Mouse (Mus musculus) urinary bladder, postnatal 25 days (tissue): ENCODE measurements around the gene Haus7.
"Not testable (repeated sequence)": the region's sequence is repeated elsewhere in the genome, so short reads cannot be mapped to it uniquely, and the experiment has no call there.

Experiments used
- DNase-seq: peaks from one replicate; pipeline ENCODE4 v3.0.0; 2022; ENCODE audit warnings: low spot score

Gene Haus7

DNA sequence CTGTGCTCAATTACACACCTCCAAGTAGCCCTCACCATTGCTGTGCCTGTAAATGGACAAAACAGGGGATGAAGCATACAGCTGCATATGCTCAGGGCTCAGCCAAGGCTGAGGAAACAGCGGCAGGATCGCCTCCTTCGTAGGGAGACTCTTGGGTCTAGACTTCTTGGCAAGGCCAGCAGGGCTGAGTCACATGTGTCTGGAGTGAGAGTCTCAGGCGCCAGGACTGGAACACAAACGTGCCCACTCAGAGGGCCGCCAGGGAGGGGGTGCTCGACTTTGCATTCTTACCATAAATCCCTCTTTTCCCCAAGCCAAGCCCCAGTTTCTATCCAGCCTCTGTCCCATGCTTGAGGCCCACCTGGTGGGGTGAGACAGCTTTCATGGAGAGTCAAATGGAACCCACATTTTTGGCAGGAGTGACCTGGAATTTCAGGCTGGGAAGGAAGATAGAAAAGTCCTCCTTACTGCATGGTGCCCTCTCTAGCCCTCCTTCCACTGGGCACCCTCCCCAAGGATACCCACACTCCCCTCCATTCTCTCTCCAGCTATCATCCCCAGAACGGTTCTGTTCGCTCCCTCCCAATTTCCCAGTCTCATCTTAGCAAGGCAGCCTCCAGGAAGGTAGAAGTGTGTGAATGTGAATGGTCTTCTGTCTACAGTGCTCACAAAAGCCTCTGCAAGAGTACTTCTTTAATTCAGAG lies 6.8 kb upstream of the Haus7 start:
- DNase-seq = no peak

DNA sequence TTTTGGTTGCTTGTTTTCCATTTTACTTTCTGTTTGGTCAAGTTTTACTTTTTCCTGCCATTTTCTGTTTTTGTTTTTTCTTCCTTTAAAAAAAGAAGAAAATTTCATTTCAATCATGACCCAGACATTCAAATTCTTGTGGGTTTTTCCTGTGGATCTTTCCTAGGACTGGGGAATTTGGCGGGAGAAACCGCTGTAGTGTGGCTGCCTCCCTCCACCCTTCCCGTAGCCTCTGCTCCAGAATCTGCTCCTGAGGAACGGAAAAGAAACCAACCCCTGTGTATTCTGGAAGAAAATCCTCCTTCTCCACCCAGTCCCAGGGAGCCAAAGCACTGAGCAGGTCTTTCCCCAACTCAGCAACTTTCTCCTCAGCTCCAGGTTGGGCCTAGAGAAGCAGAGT lies 1.9 kb upstream of the Haus7 start:
- no peak for DNase-seq

DNA sequence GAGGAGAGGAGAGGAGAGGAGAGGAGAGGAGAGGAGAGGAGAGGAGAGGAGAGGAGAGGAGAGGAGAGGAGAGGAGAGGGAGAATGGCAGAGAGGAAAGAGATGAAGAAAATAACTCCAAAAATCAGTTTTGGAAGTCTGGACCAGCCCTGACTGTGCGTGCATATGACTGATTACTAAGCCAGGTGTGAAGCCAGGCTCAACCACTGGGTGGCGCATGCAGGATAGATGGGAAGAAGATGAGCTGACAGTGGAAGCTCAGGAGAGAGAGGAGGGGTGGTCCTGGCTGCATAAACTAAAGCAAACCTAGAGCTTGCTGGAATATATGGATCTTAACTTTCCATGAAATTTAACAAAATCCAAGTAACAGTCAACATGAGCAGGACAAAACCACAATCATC lies 6.9 kb downstream of the Haus7 start:
- DNase-seq = peak; percentile 60

DNA sequence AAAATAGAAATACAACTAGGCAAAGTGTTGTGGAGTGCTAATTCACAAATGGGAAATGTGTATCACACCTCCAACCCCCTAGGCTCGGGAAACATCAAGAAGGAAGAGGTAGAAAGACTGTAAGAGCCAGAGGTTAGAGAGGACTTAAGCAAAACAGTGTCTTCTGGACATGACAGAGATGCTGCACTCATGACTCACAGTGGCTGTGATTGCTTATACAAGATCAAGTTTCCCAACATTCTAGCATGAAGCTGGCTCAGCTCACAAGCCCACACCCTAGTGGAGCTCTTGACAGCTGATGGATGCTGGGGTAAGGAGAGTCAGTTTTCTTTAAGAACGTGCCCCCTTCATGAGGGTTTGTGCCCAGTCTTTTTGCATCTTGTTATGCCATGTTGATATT lies 17.4 kb downstream of the Haus7 start:
- no peak for DNase-seq

DNA sequence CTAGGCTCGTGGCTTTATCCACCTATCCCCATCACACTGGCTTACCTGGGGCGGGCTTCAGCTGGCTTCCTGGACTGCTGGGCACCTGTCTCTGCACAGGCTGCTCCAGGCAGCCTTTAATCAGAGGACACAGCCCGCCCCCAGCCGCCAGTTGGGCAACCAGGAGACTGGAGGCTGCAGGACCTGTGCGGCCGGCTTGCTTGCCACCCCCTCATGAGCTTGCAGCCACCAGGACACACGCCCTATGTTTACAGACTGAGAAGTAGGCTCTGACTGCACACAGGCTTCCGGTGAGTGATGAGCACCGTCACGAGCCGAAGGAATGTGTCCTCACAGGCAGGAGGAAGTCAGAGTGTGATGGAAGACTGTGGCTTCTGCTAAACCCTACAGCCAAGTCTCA lies 23.6 kb downstream of the Haus7 start, which contains the start of gene Trex2:
Gene Trex2 (minus strand): TSS at position 93 of the 400 bp plus-strand sequence.
- peak; percentile 20 for DNase-seq

DNA sequence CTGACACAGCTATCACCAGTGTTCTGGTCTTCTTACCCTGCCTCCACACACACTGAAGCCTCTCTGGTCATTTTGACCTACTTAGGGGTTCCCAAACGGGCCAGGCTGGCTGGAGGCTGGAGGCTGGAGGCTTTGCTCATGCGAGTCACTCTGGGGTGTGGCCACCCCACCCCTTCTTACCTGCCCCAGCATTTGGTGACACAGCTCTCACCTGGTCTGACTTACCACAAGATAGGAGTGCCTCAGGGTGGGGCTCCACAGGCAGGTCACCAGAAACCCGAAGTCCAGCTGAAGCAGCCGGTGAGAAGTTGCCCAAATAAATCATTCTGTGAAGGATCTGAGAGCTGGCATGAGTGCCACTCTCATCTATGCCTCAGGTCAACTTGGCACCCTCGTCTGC lies 26.0 kb downstream of the Haus7 start:
- DNase-seq = no peak

DNA sequence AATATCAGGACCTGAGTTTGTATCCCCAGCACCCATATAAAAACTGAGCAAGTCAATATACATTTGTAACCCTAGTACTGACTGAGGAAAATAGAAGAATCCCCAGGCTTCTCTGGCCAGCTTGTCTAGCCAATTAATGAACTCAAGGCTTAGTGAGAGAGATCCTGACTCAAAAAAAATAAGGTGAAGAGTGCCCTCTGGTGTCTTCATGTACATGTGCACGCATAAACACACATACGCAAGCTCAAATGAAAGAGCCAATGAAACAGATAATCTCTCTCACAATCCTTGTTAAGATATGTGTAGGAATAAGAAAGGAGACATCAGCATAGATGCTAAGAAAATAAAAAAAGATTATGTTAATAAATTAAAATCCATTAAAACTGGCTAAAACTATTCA lies 28.8 kb downstream of the Haus7 start:
- no peak for DNase-seq

DNA sequence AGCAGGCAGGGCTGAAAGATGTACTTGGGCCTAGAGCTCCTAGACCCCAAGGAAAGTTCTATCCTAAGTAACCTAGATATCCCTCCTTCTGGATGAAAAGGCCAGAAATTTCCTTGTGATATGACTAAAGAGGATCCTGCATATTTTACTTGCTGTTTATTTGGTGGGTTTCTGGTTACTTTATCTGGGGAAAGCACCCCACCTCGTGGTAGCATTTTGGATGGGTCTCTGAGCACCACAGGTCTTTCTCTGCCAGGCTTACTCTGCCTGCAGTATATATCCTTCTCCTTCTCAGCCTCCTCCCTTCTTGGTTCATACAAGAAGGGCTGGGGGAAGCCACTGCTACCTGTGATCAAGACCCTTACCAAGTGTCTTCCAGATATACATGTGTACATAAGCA lies 46.1 kb downstream of the Haus7 start:
- no peak for DNase-seq

DNA sequence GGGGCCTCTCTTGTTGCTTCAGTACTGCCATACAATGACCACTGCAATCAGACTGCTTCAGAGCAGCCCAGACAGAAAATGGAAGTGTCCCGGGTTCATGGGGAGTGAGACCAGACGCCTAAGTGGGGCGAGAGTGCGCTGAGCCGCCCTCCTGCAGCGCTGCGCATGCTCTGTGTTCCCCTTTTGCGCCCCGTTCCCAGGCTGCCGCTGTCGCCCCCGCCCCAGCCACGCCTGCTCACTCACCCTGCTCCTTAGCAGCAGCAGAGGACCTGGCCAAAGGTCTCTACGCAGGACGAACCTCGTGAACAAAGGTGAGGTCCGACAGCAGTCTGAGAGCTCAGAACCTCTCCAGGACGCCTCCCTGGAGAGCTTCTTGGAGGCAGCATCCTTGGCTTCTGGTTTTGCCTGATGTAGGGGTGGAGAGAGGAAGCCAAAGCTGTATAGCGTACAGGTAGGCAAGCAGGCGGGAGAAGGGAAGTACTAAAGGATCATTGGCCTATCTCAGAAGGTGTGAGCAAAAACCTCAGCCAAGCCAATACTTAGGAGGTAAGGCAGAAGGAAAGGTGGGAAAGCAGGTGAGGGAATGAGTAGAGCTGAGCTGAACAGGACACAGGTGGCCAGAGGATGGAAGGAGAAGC lies 47.8 kb downstream of the Haus7 start, which contains the start of gene Zfp92:
Gene Zfp92 (plus strand): TSS at position 217 of the 638 bp plus-strand sequence.
- no peak for DNase-seq

DNA sequence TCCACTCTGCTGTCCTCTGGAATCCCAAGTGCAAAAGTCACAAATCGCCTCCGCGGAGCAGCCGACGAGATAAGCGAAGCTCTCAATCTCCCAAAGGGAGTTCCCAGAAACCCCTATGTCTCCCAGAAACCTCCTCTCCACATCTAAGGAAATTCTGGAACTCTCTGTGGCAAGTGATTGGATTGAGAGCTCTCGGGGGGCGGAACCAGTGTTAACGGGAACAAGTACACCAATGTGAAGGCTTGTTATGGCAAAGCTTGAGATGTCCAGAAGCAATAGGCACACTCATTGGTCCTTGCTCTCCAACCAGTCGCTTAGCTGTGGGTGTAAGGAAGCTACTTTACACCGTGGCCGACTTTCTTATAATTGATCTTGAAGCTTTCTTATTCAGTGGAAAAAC lies 57.2 kb downstream of the Haus7 start:
- DNase-seq = no peak

DNA sequence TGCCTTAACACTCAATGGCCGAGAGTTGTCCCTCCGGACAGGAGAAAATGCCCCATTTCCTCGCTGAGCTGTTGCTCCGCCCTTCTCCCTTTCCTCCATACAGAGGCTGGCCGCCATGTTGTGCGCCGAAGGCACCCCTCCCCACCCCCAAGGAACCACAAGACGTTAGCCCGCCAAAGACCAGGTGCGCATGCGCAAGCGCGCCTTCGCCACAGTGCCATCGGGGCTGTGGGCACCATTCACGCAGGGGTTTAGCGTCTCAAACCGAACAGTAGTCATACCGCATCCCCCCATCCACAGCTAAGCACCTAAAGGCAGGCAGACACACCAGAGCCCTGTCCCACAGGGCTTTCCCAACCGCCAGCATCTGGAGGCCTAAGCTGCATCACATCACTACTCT lies 57.9 kb downstream of the Haus7 start:
- DNase-seq = no peak

DNA sequence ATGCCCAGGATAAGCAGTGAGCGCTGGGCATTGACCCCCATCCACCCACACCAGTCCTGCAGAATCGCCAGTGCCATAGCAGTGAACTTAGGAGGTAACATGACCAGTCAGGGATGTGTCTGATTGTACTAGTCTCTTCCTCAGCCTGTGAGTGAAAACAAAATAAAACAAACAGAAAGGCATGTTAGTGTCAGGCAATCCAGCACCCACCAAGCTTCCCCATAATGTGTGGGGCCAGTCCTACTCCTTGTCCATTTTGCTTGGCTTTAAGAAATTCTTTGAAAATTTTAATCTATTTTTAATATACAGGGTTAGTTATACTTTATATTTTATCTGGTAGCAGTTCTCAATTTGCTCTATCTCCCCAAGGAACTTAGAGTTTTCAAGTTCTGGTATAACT lies 60.2 kb downstream of the Haus7 start, which contains the start of gene Gm18336:
Gene Gm18336 (minus strand): TSS at position 101 of the 400 bp plus-strand sequence.
- DNase-seq = not testable (repeated sequence)

DNA sequence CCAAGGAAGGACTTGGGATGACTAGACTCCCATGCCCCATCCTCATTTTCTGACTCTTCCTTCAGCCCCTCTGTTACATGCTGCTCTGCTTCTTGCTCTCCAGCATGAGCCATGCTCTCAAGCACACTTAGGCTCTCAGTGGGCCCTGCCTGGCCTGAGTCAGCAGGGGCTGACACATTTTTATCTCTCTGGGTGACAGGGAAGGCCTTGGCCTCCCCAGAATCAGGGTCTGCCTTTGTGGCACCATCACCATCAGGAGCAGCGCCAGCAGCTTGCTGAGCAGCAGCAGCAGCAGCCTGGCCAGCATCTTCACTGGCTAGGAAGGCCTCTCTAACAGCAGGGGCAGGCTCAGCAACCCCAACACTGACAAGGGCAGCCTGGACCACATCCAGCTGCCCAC lies 62.4 kb downstream of the Haus7 start:
- no peak for DNase-seq

DNA sequence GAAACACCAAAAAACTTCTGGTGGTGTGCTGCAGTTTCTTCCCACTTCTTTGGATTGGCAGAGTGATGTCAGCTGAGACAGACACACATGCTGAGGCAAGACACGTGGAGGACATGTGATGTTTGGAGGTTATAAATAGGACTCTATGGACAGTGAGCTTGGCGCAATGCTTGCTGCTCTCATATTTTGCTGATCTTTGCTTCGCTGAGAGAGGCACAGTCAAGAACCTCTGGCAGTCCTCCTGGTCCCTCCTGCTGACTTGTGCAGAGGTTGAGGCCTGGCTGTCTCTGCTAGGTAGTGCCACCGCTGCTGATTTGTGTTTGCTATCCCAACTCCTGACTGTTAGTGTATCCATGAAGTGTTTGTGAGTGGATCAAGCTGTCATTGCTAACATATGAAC lies 67.4 kb downstream of the Haus7 start:
- no peak for DNase-seq
